Mouse (Mus musculus) adrenal gland, postnatal 14 days (tissue): ENCODE measurements around the gene Col4a3bp. TPM values are rescaled to one million over a fixed set of nuclear protein-coding genes. Genes with fewer than 3 reads are reported as not detected.

Experiments used
- DNase-seq: peaks from one replicate; pipeline ENCODE4 v3.0.0; 2021; ENCODE audit warnings: mixed read lengths
- long read RNA-seq, 2 experiments: library from polyadenylated mRNA; stranded (forward); transcript quantifications; one replicate each; pipeline ENCODE4 v2.0.0; 2021
- total RNA-seq: library from RNA; stranded (reverse); gene quantifications from 2 replicates; pipeline ENCODE4 v1.2.3, GENCODE M21; 2021

Gene Col4a3bp
- 75.5 and 81.6 TPM in 2 replicates for total RNA-seq
- long read RNA-seq, experiment 1, full-length matches to known transcripts: 3 of 11 reads
- long read RNA-seq, experiment 1, partial matches to known transcripts: 2 of 11 reads
- long read RNA-seq, experiment 1, other reads (novel, unspliced or antisense): 6 of 11 reads
- long read RNA-seq, experiment 2, full-length matches to known transcripts: 11 of 17 reads
- long read RNA-seq, experiment 2, partial matches to known transcripts: 0 of 17 reads
- long read RNA-seq, experiment 2, other reads (novel, unspliced or antisense): 6 of 17 reads

- DNase-seq: peak; percentile 98
Measured at GRCm38 (mm10) chr13:96542081-96542889, at the start of gene Col4a3bp, which contains the start of gene Polk. Gene Col4a3bp, plus strand, starts transcription at chr13:96542618. Gene Polk, minus strand, starts transcription at chr13:96542579.

GRCm38 (mm10) chr13:96496630-96497029 lies 45.8 kb upstream of the Col4a3bp start:
- no peak for DNase-seq

- DNase-seq: no peak
Measured at GRCm38 (mm10) chr13:96499891-96500290, 42.5 kb upstream of the Col4a3bp start.

- no peak for DNase-seq
Measured at GRCm38 (mm10) chr13:96505661-96506060, 36.8 kb upstream of the Col4a3bp start.

- no peak for DNase-seq
Measured at GRCm38 (mm10) chr13:96506313-96506712, 36.1 kb upstream of the Col4a3bp start.

GRCm38 (mm10) chr13:96507541-96507940 lies 34.9 kb upstream of the Col4a3bp start:
- DNase-seq: no peak

- DNase-seq: peak; percentile 35
Measured at GRCm38 (mm10) chr13:96510635-96511034, 31.8 kb upstream of the Col4a3bp start.

GRCm38 (mm10) chr13:96511262-96511661 lies 31.2 kb upstream of the Col4a3bp start:
- DNase-seq: no peak

GRCm38 (mm10) chr13:96511893-96512292 lies 30.5 kb upstream of the Col4a3bp start:
- DNase-seq: no peak

GRCm38 (mm10) chr13:96514154-96514942 lies 28.1 kb upstream of the Col4a3bp start:
- DNase-seq: no peak

- DNase-seq: no peak
Measured at GRCm38 (mm10) chr13:96516249-96516648, 26.2 kb upstream of the Col4a3bp start.

GRCm38 (mm10) chr13:96517335-96517734 lies 25.1 kb upstream of the Col4a3bp start:
- DNase-seq: no peak

- no peak for DNase-seq
Measured at GRCm38 (mm10) chr13:96521294-96521693, 21.1 kb upstream of the Col4a3bp start.

GRCm38 (mm10) chr13:96527022-96527421 lies 15.4 kb upstream of the Col4a3bp start:
- no peak for DNase-seq

GRCm38 (mm10) chr13:96527856-96528255 lies 14.6 kb upstream of the Col4a3bp start:
- DNase-seq: no peak

GRCm38 (mm10) chr13:96528776-96529175 lies 13.6 kb upstream of the Col4a3bp start:
- DNase-seq: no peak

- DNase-seq: no peak
Measured at GRCm38 (mm10) chr13:96529542-96529941, 12.9 kb upstream of the Col4a3bp start.

GRCm38 (mm10) chr13:96530064-96530463 lies 12.4 kb upstream of the Col4a3bp start:
- no peak for DNase-seq

GRCm38 (mm10) chr13:96532176-96532575 lies 10.2 kb upstream of the Col4a3bp start:
- no peak for DNase-seq

GRCm38 (mm10) chr13:96533742-96534141 lies 8.7 kb upstream of the Col4a3bp start:
- no peak for DNase-seq

GRCm38 (mm10) chr13:96536821-96537572 lies 5.4 kb upstream of the Col4a3bp start:
- no peak for DNase-seq

GRCm38 (mm10) chr13:96538103-96538502 lies 4.3 kb upstream of the Col4a3bp start:
- no peak for DNase-seq
